Mouse (Mus musculus) E14TG2a.4 (cell line): Measurements from ENCODE around the gene Ccs.

Experiments
- CTCF ChIP-seq: conservative IDR thresholded peaks from 2 replicates; pipeline ENCODE4 v1.5.1; 2014; ENCODE audit warnings: low read length
- NANOG ChIP-seq: IDR thresholded peaks from 2 replicates; pipeline ENCODE4 v1.6.1; 2014; ENCODE audit warnings: borderline replicate concordance, low read length, mixed read lengths

DNA sequence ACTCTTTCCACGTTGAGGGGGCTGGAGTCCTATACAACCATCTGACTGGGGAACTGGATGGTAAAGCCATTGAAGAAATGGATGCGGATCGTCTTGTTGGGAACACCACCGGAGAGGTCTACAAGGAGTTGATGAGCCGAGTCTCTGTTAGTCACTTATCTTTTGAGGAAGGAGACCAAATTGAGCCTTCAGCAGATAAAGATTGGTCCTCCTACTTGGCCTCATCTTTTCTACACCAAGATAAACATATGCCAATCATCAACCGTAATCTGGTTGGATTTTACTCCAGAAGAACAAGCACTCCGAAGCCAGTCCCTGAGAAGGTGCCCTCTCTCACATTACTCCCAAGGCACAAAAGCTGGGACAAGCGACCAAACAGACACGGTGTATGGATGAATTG lies 1.7 kb upstream of the Ccs start:
- no peak for TF ChIP-seq CTCF
- TF ChIP-seq NANOG: no peak
